Mouse (Mus musculus) heart, postnatal 0 days (tissue): Measurements from ENCODE around the gene Anapc4.

ENCODE experiments used
- CTCF ChIP-seq: IDR thresholded peaks from 2 replicates; pipeline ENCODE4 v1.5.1; 2016; ENCODE audit warnings: antibody characterized with exemption, control low read depth, low read depth
- EP300 ChIP-seq: IDR thresholded peaks from 2 replicates; pipeline ENCODE4 v1.6.1; 2016; ENCODE audit warnings: antibody characterized with exemption, low read depth

DNA sequence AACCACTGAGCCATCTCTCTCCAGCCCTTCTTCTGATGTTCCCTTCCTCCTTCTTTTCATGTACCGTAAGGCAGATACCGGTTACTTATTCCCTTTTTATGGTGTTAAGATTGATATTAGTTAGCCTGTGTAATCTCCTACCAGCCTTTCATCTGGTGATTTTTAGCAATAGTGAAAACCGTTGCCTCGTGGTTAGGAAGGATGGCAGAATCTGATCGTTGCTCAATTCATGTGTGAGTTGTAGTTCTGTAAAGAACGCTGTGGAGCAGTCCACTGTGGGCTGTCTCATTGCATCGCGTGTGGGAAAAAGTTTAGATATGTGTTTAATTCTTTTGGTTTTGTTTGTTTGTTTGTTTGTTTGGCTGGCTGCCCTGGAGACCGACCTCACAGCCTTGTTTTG lies 40.6 kb upstream of the Anapc4 start:
- TF ChIP-seq CTCF, result no peak
- no peak for TF ChIP-seq EP300
